Mouse (Mus musculus) forebrain, embryonic 11.5 days (tissue): Measurements from ENCODE around the gene Olfr67. TPM values are rescaled to one million over a fixed set of nuclear protein-coding genes. Genes with fewer than 3 reads are reported as not detected.
"Not testable (repeated sequence)": the region's sequence is repeated elsewhere in the genome, so short reads cannot be mapped to it uniquely, and the experiment has no call there.

ENCODE experiments used
- ATAC-seq: fragments of 200-750 bp; cut with Nextera tagmentation; replicated peaks from 2 replicates; pipeline ENCODE4 v1.8.0; 2017; ENCODE audit warnings: moderate TSS enrichment; ENCODE audit not compliant: low FRiP score
- DNase-seq: peaks from one replicate; pipeline ENCODE4 v3.0.0-alpha.2; 2017; ENCODE audit warnings: low spot score
- H3K27ac ChIP-seq: fragments of 300-500 bp; sonication (generic); 2 replicates; pipeline ENCODE4 v1.5.1; 2014; ENCODE audit warnings: low read depth, low read length
- H3K27me3 ChIP-seq: fragments of 300-500 bp; sonication (generic); 2 replicates; pipeline ENCODE4 v1.6.1; 2014; ENCODE audit warnings: mild to moderate bottlenecking, low read length, mixed read lengths; ENCODE audit not compliant: control insufficient read depth, insufficient read depth
- H3K36me3 ChIP-seq: fragments of 300-500 bp; sonication (generic); 2 replicates; pipeline ENCODE4 v1.6.1; 2014; ENCODE audit warnings: mild to moderate bottlenecking, low read length, moderate library complexity, mixed read lengths; ENCODE audit not compliant: control insufficient read depth, insufficient read depth
- H3K4me1 ChIP-seq: fragments of 300-500 bp; sonication (generic); replicated peaks from 2 replicates; pipeline ENCODE4 v1.6.1; 2014; ENCODE audit warnings: low read length, mixed read lengths; ENCODE audit not compliant: control insufficient read depth, insufficient read depth
- H3K4me2 ChIP-seq: fragments of 300-500 bp; sonication (generic); 2 replicates; pipeline ENCODE4 v1.6.1; 2014; ENCODE audit warnings: low read depth, mild to moderate bottlenecking, low read length, moderate library complexity, mixed read lengths; ENCODE audit not compliant: severe bottlenecking
- H3K4me3 ChIP-seq: fragments of 300-500 bp; sonication (generic); 2 replicates; pipeline ENCODE4 v1.5.1; 2014; ENCODE audit warnings: low read depth, low read length
- H3K9ac ChIP-seq: fragments of 300-500 bp; sonication (generic); 2 replicates; pipeline ENCODE4 v1.6.1; 2014; ENCODE audit warnings: low read length
- H3K9me3 ChIP-seq: fragments of 300-500 bp; sonication (generic); 2 replicates; pipeline ENCODE4 v1.6.1; 2016; ENCODE audit warnings: low read length, mixed read lengths; ENCODE audit not compliant: control insufficient read depth
- WGBS: fragments of 180-500 bp; shearing (Covaris S2); extraction: QIAGEN DNeasy Blood & Tissue Kit; methylation state at CpG from one replicate; pipeline ENCODE4 v1.1.7; 2014; 5-methylcytosine and 5-hydroxymethylcytosine counted together
- polyA plus RNA-seq: library from polyadenylated mRNA; unstranded; fragments of >200 nt; fragmentation: Nextera tagmentation; extraction: Ambion mirVana; gene quantifications from 2 replicates; pipeline ENCODE4 v1.2.1, GENCODE M21; 2014

Gene Olfr67
- polyA plus RNA-seq, result not detected in 2 replicates

DNA sequence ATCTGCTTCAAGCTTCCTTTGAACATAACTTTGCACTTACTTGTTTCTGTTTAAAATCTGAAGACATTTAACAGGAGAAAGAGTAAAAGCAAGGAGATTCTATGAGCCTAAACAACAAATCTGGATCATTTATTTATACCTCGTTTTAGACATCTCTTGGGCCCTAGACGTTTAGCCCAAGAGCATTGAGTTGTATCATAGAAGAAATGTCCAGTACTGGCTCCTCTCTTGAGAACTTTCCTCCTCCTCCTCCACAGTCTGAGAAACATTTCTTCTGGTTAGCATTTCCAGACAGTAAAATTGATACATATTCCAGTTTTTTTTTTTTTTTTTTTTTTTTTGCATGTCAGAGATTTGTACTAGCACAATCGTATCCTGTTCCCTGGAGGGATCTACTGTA lies at the start of gene Olfr67:
Gene Olfr67 (minus strand): TSS at position 101 of the 400 bp plus-strand sequence.
- H3K27ac ChIP-seq, result no peak within 1 kb of the TSS
- H3K9ac ChIP-seq, result no peak within 1 kb of the TSS
- no peaks in the 10 kb centered on the region for H3K27me3 ChIP-seq
- no peak within 1 kb of the TSS for H3K4me2 ChIP-seq
- DNase-seq, result no peak
- H3K36me3 ChIP-seq, result no peaks in the 10 kb centered on the region
- ATAC-seq, result no peak
- H3K4me3 ChIP-seq, result no peak within 1 kb of the TSS
- WGBS, result 80% methylated on average over 3 of the region's 3 CpGs
- no peaks in the 10 kb centered on the region for H3K4me1 ChIP-seq
- H3K9me3 ChIP-seq, result no peaks in the 10 kb centered on the region

DNA sequence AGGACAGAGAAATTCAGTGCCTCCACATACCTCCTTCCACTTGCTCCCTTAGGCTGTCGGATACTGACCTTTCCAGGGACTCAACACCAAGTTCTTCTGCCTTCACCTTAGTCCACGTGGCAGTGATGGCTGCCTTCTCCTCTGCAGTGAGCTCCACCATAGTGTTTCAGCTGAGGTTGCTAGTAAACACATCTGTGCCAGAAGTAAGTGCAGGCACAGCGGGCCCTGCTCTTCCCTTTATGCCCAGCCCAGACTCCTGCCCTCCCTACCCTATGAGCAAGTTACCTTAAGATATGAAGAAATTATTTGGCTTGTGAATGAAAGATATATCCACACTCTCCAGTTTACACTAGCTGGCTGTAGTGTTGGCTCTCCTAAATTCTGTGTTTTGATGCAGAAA lies 48.6 kb upstream of the Olfr67 start, which contains the start of gene Hbb-bh2:
Gene Hbb-bh2 (minus strand): TSS at position 253 of the 400 bp plus-strand sequence.
- Histone ChIP-seq H3K9me3 (no peaks in the 10 kb centered on the region), H3K36me3 (no peaks in the 10 kb centered on the region), H3K4me2 (no peak within 1 kb of the TSS), H3K4me1 (no peaks in the 10 kb centered on the region), H3K27me3 (no peaks in the 10 kb centered on the region), H3K27ac (no peak within 1 kb of the TSS), H3K4me3 (no peak within 1 kb of the TSS), H3K9ac (no peak within 1 kb of the TSS)
- no peak for DNase-seq
- no peak for ATAC-seq
- WGBS, result 75% methylated on average over 3 of the region's 3 CpGs

DNA sequence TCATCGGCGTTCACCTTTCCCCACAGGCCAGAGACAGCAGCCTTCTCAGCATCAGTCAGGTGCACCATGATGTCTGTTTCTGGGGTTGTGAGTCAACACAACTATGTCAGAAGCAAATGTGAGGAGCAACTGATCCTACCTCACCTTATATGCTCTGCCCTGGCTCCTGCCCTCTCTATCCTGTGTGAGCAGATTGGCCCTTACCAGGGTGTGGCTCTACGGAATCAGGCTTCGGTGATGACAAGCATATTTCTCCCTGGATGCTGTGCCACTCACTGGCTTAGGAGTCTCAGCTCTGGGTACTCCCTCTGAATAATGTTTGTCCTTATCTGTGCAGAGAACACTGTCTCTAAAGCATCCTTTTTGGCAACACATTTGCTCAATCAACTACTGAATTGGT lies 36.2 kb upstream of the Olfr67 start, which contains the start of gene Hbb-bs:
Gene Hbb-bs (minus strand): TSS at position 289 of the 400 bp plus-strand sequence.
- Histone ChIP-seq H3K9ac (no peak within 1 kb of the TSS), H3K4me2 (no peak within 1 kb of the TSS), H3K36me3 (no peaks in the 10 kb centered on the region), H3K4me3 (no peak within 1 kb of the TSS), H3K27me3 (no peaks in the 10 kb centered on the region), H3K27ac (no peak within 1 kb of the TSS), H3K4me1 (no peaks in the 10 kb centered on the region), H3K9me3 (no peaks in the 10 kb centered on the region)
- 89% methylated on average over 4 of the region's 4 CpGs for WGBS
- DNase-seq (no peak), ATAC-seq (no peak)

DNA sequence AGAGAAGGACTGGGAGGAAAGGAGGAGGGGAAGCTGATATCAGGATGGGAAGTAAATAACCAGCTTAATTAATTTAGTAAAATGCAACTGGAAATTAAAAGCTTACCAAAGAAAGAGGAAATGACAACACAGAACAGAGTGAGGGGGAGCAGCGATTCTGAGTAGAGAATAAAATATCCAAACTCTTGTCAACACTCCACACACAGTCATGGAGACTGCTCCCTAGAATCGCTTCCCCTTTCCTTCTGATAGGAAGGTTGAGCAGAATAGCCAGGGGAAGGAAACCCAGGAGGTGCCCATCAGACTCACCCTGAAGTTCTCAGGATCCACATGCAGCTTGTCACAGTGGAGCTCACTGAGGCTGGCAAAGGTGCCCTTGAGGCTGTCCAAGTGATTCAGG lies 35.5 kb upstream of the Olfr67 start:
- ATAC-seq, H3K9me3 ChIP-seq, H3K4me2 ChIP-seq, DNase-seq, H3K9ac ChIP-seq, H3K27me3 ChIP-seq, H3K27ac ChIP-seq, H3K4me1 ChIP-seq, H3K4me3 ChIP-seq, H3K36me3 ChIP-seq: not testable (repeated sequence)
- no CpG with 5 or more reads among the region's 2 CpGs for WGBS

DNA sequence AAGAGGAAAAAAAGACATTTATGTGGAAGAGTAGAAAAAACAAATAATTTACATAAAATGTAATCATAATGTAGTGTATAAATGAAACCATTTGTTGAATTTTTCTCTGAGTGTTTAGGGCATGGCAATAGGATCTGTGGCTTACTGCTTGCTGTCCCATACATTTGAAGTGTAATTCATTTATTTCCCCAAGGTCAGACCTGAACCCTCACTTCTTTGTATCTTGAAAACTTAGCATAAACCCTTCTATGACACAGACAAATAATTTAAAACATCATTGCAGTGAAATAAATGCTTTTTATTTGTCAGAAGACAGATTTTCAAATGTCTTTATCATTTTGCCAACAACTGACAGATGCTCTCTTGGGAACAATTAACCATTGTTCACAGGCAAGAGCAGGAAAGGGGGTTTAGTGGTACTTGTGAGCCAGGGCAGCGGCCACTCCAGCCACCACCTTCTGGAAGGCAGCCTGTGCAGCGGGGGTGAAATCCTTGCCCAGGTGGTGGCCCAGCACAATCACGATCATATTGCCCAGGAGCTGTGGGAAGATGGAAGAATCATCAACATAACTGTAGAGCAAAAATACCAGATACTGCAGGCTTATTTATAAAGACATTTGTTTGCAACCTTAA lies 34.8 kb upstream of the Olfr67 start:
- no peak for DNase-seq
- Histone ChIP-seq H3K27me3 (no peaks in the 10 kb centered on the region), H3K27ac (no peak overlapping the region), H3K9me3 (no peaks in the 10 kb centered on the region), H3K9ac (no peak overlapping the region), H3K4me2 (no peak overlapping the region), H3K4me3 (no peak overlapping the region), H3K4me1 (no peaks in the 10 kb centered on the region), H3K36me3 (no peaks in the 10 kb centered on the region)
- 60% methylated on average over 3 of the region's 3 CpGs for WGBS
- ATAC-seq, result no peak

DNA sequence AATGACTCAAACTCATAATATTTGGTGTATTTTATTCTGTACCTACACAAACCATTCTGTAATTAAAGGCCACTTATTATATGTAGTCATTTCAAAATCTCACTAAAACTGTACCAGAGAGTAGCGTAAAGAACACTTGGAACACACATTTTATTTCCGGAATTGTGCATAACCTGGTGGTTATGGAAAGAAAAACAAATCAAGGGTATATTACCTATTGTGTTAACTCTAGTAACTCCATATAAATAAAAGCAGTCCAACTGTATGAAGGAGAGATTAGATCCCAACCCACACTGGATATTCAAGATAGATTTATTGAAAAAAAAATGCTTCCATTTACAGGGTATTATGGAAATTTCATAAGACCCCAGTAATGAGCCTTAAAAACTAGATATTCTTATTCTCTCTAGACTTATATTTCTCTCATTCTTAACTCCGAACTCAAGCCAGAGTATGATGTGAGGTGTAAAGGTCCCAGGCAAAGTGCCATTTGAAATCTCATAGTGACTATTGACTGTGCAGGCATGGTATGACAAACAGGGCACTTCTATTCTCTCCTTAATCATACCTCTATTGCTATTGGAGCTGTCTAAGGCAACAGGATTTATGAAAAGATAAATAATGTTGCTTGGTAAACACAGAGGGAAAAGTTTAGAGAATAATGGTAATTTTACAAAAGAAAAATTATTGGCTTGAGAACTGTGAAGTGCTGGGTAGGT lies 34.1 kb upstream of the Olfr67 start:
- Histone ChIP-seq H3K4me1 (no peaks in the 10 kb centered on the region), H3K4me3 (no peak overlapping the region), H3K36me3 (no peaks in the 10 kb centered on the region), H3K27me3 (no peaks in the 10 kb centered on the region), H3K9me3 (no peaks in the 10 kb centered on the region), H3K9ac (no peak overlapping the region), H3K27ac (no peak overlapping the region), H3K4me2 (no peak overlapping the region)
- ATAC-seq, result no peak
- no peak for DNase-seq
- WGBS, result 92% methylated on average over 3 of the region's 3 CpGs

DNA sequence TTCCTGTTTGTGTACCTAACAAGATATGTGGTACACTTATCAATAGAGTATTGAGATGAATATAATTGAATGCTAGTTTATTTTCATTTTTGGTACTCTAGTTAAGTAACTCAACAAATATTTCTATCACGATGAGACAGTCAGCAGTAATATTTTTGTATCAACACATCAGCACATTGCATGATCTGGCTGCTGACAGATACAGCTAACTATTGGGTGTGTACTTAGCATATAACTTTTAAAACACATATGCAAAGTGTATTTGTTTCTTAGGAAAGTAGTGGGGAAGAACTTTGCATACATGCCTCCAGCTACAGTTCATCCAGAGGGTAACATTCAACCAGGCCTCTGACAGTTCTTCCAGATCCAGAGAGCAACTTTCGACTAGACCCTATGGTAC lies 33.0 kb upstream of the Olfr67 start:
- no peak overlapping the region for H3K4me3 ChIP-seq
- H3K4me1 ChIP-seq, result no peaks in the 10 kb centered on the region
- WGBS, result 87% methylated on average over 2 of the region's 2 CpGs
- H3K9me3 ChIP-seq, result no peaks in the 10 kb centered on the region
- no peak for DNase-seq
- H3K27ac ChIP-seq, result no peak overlapping the region
- no peaks in the 10 kb centered on the region for H3K27me3 ChIP-seq
- H3K4me2 ChIP-seq, result no peak overlapping the region
- no peak for ATAC-seq
- H3K9ac ChIP-seq, result no peak overlapping the region
- no peaks in the 10 kb centered on the region for H3K36me3 ChIP-seq

DNA sequence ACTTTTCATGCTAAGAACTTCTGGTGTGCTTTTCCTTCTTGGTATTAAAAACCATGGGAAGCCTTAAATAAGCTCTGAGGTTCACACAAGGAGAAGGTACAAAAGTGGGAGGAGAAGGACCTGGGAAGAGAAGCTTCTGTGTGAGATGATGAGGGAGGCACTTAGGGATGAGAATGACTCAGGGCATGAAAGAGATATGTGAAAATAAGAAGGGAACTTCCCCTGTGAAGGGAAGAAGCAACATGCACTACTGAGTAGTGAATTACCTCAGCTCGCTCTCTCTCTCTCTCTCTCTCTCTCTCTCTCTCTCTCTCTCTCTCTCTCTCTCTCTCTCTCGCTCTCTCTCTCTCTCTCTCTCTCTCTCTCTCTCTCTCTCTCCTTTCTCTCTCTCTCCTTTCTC lies 23.5 kb upstream of the Olfr67 start:
- not testable (repeated sequence) for DNase-seq, ATAC-seq, H3K4me3 ChIP-seq, H3K27me3 ChIP-seq, H3K9me3 ChIP-seq, H3K27ac ChIP-seq, H3K36me3 ChIP-seq, H3K4me1 ChIP-seq, H3K4me2 ChIP-seq, H3K9ac ChIP-seq
- 50% methylated on average over 1 of the region's 2 CpGs for WGBS

DNA sequence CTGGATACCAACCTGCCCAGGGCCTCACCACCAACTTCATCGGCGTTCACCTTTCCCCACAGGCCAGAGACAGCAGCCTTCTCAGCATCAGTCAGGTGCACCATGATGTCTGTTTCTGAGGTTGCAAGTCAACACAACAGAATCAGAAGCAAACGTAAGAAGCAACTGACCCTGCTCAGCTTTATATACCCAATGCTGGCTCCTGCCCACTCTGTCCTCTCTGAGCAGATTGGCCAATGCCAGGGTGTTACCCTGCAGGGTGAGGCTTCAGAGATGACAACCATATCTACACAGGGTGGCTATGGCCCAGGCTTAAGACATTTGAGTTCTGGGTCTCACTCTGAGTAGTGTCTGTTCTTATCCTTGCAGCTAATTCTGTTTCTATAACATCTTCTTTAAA lies 22.1 kb upstream of the Olfr67 start, which contains the start of gene Hbb-bt:
Gene Hbb-bt (minus strand): TSS at position 231 of the 400 bp plus-strand sequence.
- 88% methylated on average over 3 of the region's 3 CpGs for WGBS
- DNase-seq (no peak), ATAC-seq (no peak)
- Histone ChIP-seq H3K27ac (no peak within 1 kb of the TSS), H3K4me2 (no peak within 1 kb of the TSS), H3K27me3 (no peaks in the 10 kb centered on the region), H3K4me1 (no peaks in the 10 kb centered on the region), H3K9me3 (no peaks in the 10 kb centered on the region), H3K9ac (no peak within 1 kb of the TSS), H3K4me3 (no peak within 1 kb of the TSS), H3K36me3 (no peaks in the 10 kb centered on the region)
